In the genomic region with DNA sequence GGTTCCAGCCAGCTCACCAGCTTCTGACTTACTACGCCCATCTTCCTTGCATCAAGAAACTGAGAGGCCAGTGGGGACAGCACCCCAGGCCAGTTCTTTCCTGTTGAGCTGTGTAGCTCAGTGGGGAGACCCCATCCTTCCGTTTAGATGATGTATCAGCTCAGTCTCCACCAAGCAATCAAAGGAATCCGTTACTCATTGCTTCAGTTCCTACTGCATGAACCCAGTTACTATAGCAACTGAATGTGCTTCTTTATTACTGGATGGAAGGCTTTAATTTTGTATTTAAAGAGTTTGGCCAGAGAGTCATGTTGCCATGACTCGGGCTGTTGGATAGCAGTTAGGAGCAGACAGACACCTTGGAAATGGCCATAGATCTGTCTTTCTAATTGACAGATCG, we compare ENCODE assay signal across 23 mouse cellular contexts.
DNase-seq lines count a peak whose midpoint lies in the region; ATAC-seq lines count a peak whose summit lies in the region.
"Had no signal": no experiment of that assay in that cellular context is flagged by ENCODE, and none has a peak within 500 bp of the region (broad histone marks: within the 10 kb centered on the region; RNA-seq: fewer than 3 reads in every experiment).

No protein-coding gene starts in this region.

- no peak for DNase-seq in midbrain, embryonic 10.5 days (ENCODE audit: low spot score)
- no peak for DNase-seq in midbrain, embryonic 11.5 days (ENCODE audit: low spot score, missing footprints)
- no peak for DNase-seq in cerebellum, postnatal 25 days
- no peak for DNase-seq in adrenal gland, adult 18-20 months (ENCODE audit: low spot score in 2 of 2)
- DNase-seq: adrenal gland, postnatal 25 days; cerebellum, adult 9-11 months; heart, postnatal 36 days; kidney, adult 9 months; kidney, postnatal 14 days; layer of hippocampus, postnatal 36 days; lung, adult 18-20 months; lung, postnatal 10 days; retina, postnatal 1 day; right cerebral cortex, postnatal 25 days; thymus, postnatal 25 days had no signal

- H3K4me1 ChIP-seq in forebrain, embryonic 13.5 days = peaks cover 40% of the 10 kb centered on the region
- peaks cover 39% of the 10 kb centered on the region for H3K4me1 ChIP-seq in forebrain, embryonic 12.5 days
- peaks cover 59% of the 10 kb centered on the region for H3K4me1 ChIP-seq in midbrain, embryonic 10.5 days
- H3K4me1 ChIP-seq in midbrain, embryonic 11.5 days (ENCODE audit: control insufficient read depth, insufficient read depth, low read length) = peaks cover 19% of the 10 kb centered on the region
- H3K4me1 ChIP-seq in forebrain, embryonic 15.5 days = peaks cover 51% of the 10 kb centered on the region
- H3K4me1 ChIP-seq in neural tube, embryonic 14.5 days (ENCODE audit: control insufficient read depth, insufficient read depth, low read length) = peaks cover 13% of the 10 kb centered on the region
- H3K4me1 ChIP-seq: liver, embryonic 12.5 days had no signal

- WGBS in forebrain, embryonic 13.5 days = 56% methylated on average over 5 of the region's 5 CpGs
- WGBS in forebrain, embryonic 12.5 days = 63% methylated on average over 5 of the region's 5 CpGs
- 76% methylated on average over 5 of the region's 5 CpGs for WGBS in midbrain, embryonic 10.5 days
- WGBS in midbrain, embryonic 11.5 days = 65% methylated on average over 5 of the region's 5 CpGs
- 48% methylated on average over 5 of the region's 5 CpGs for WGBS in forebrain, embryonic 15.5 days
- WGBS in neural tube, embryonic 14.5 days = 47% methylated on average over 5 of the region's 5 CpGs

- H3K27me3 ChIP-seq in forebrain, embryonic 13.5 days = no peaks in the 10 kb centered on the region
- H3K27me3 ChIP-seq in forebrain, embryonic 12.5 days = no peaks in the 10 kb centered on the region
- no peaks in the 10 kb centered on the region for H3K27me3 ChIP-seq in midbrain, embryonic 10.5 days (ENCODE audit: low read depth, poor library complexity, severe bottlenecking)
- H3K27me3 ChIP-seq in midbrain, embryonic 11.5 days (ENCODE audit: control insufficient read depth, insufficient read depth, low read length) = no peaks in the 10 kb centered on the region
- H3K27me3 ChIP-seq in forebrain, embryonic 15.5 days = no peaks in the 10 kb centered on the region
- H3K27me3 ChIP-seq in neural tube, embryonic 14.5 days (ENCODE audit: control insufficient read depth, insufficient read depth, low read length) = no peaks in the 10 kb centered on the region
- H3K27me3 ChIP-seq: limb, embryonic 13.5 days; midbrain, embryonic 12.5 days had no signal

- ATAC-seq in forebrain, embryonic 13.5 days = 0 out of 2 replicates have a peak, but pooled peaks have one; percentile 22
- no peak for ATAC-seq in forebrain, embryonic 12.5 days (ENCODE audit: low FRiP score)
- no peak for ATAC-seq in midbrain, embryonic 11.5 days (ENCODE audit: low FRiP score)
- ATAC-seq in forebrain, embryonic 15.5 days (replicated peaks) = 0 out of 2 replicates have a peak, but pooled peaks have one; percentile 26
- peak; percentile 57; the same call in 1 of the 2 replicates for ATAC-seq in neural tube, embryonic 14.5 days (ENCODE audit: low read depth)
- ATAC-seq: liver, embryonic 12.5 days had no signal

- no peak overlapping the region for H3K4me2 ChIP-seq in forebrain, embryonic 13.5 days
- no peak overlapping the region for H3K4me2 ChIP-seq in forebrain, embryonic 12.5 days
- no peak overlapping the region for H3K4me2 ChIP-seq in midbrain, embryonic 11.5 days
- no peak overlapping the region for H3K4me2 ChIP-seq in forebrain, embryonic 15.5 days (replicated peaks)
- no peak overlapping the region for H3K4me2 ChIP-seq in neural tube, embryonic 14.5 days (ENCODE audit: low read depth, low read length)
- H3K4me2 ChIP-seq: limb, embryonic 13.5 days; liver, embryonic 12.5 days; midbrain, embryonic 12.5 days had no signal

- H3K4me3 ChIP-seq in forebrain, embryonic 13.5 days = no peak overlapping the region
- no peak overlapping the region for H3K4me3 ChIP-seq in forebrain, embryonic 12.5 days (replicated peaks)
- H3K4me3 ChIP-seq in midbrain, embryonic 10.5 days = no peak overlapping the region
- no peak overlapping the region for H3K4me3 ChIP-seq in midbrain, embryonic 11.5 days (ENCODE audit: low read depth, low read length)
- no peak overlapping the region for H3K4me3 ChIP-seq in forebrain, embryonic 15.5 days
- H3K4me3 ChIP-seq in neural tube, embryonic 14.5 days (ENCODE audit: low read depth, low read length) = no peak overlapping the region
- H3K4me3 ChIP-seq: embryonic facial prominence, embryonic 10.5 days; limb, embryonic 13.5 days; liver, embryonic 12.5 days; midbrain, embryonic 12.5 days had no signal

- no peak overlapping the region for H3K27ac ChIP-seq in forebrain, embryonic 13.5 days
- H3K27ac ChIP-seq in forebrain, embryonic 12.5 days = no peak overlapping the region
- H3K27ac ChIP-seq in midbrain, embryonic 10.5 days (replicated peaks) = peak overlapping the region; percentile 86; the same call in 1 of the 2 replicates
- no peak overlapping the region for H3K27ac ChIP-seq in midbrain, embryonic 11.5 days (ENCODE audit: low read depth, low read length)
- peak overlapping the region; percentile 31; the same call in 1 of the 2 replicates for H3K27ac ChIP-seq in forebrain, embryonic 15.5 days (replicated peaks)
- H3K27ac ChIP-seq in neural tube, embryonic 14.5 days (ENCODE audit: low read depth, low read length) = no peak overlapping the region
- H3K27ac ChIP-seq: embryonic facial prominence, embryonic 10.5 days; limb, embryonic 13.5 days; liver, embryonic 12.5 days; midbrain, embryonic 12.5 days had no signal

- H3K36me3 ChIP-seq in forebrain, embryonic 13.5 days (ENCODE audit: poor library complexity, severe bottlenecking) = no peaks in the 10 kb centered on the region
- H3K36me3 ChIP-seq in forebrain, embryonic 12.5 days (replicated peaks) = no peaks in the 10 kb centered on the region
- no peaks in the 10 kb centered on the region for H3K36me3 ChIP-seq in midbrain, embryonic 10.5 days
- H3K36me3 ChIP-seq in midbrain, embryonic 11.5 days (ENCODE audit: control insufficient read depth, insufficient read depth, low read length) = no peaks in the 10 kb centered on the region
- H3K36me3 ChIP-seq in forebrain, embryonic 15.5 days = no peaks in the 10 kb centered on the region
- no peaks in the 10 kb centered on the region for H3K36me3 ChIP-seq in neural tube, embryonic 14.5 days (ENCODE audit: control insufficient read depth, insufficient read depth, low read length)
- H3K36me3 ChIP-seq: embryonic facial prominence, embryonic 10.5 days; limb, embryonic 13.5 days; liver, embryonic 12.5 days; midbrain, embryonic 12.5 days had no signal

- H3K9ac ChIP-seq in forebrain, embryonic 13.5 days = no peak overlapping the region
- H3K9ac ChIP-seq in forebrain, embryonic 12.5 days = no peak overlapping the region
- H3K9ac ChIP-seq in midbrain, embryonic 11.5 days (ENCODE audit: low read length) = no peak overlapping the region
- no peak overlapping the region for H3K9ac ChIP-seq in forebrain, embryonic 15.5 days (replicated peaks)
- no peak overlapping the region for H3K9ac ChIP-seq in neural tube, embryonic 14.5 days (replicated peaks; ENCODE audit: low read depth, low read length)
- H3K9ac ChIP-seq: limb, embryonic 13.5 days; liver, embryonic 12.5 days; midbrain, embryonic 12.5 days had no signal

- H3K9me3 ChIP-seq in forebrain, embryonic 13.5 days (replicated peaks) = no peaks in the 10 kb centered on the region
- H3K9me3 ChIP-seq in forebrain, embryonic 12.5 days = no peaks in the 10 kb centered on the region
- no peaks in the 10 kb centered on the region for H3K9me3 ChIP-seq in midbrain, embryonic 10.5 days (replicated peaks)
- H3K9me3 ChIP-seq in midbrain, embryonic 11.5 days (ENCODE audit: control insufficient read depth, low read length) = no peaks in the 10 kb centered on the region
- no peaks in the 10 kb centered on the region for H3K9me3 ChIP-seq in forebrain, embryonic 15.5 days
- H3K9me3 ChIP-seq in neural tube, embryonic 14.5 days (ENCODE audit: control insufficient read depth, low read length) = no peaks in the 10 kb centered on the region
- H3K9me3 ChIP-seq: embryonic facial prominence, embryonic 10.5 days; limb, embryonic 13.5 days; liver, embryonic 12.5 days; midbrain, embryonic 12.5 days had no signal

Comparison
In these comparisons a context has a peak if more than half of its experiments do, and no peak if none do; other contexts are left out.
1. ATAC-seq: peak in forebrain, embryonic 13.5 days (single experiment), forebrain, embryonic 15.5 days (single experiment) and neural tube, embryonic 14.5 days (single experiment); none in forebrain, embryonic 12.5 days (single experiment) and midbrain, embryonic 11.5 days (single experiment).
2. H3K27ac ChIP-seq: peak in midbrain, embryonic 10.5 days (single experiment) and forebrain, embryonic 15.5 days (single experiment); none in forebrain, embryonic 13.5 days (single experiment), forebrain, embryonic 12.5 days (single experiment), midbrain, embryonic 11.5 days (single experiment) and neural tube, embryonic 14.5 days (single experiment).